Mouse (Mus musculus) forebrain, embryonic 16.5 days (tissue): ENCODE data around the gene 4933402N03Rik. TPM values are rescaled to one million over a fixed set of nuclear protein-coding genes. Genes with fewer than 3 reads are reported as not detected.

Experiments
- ATAC-seq: fragments of 200-750 bp; cut with Nextera tagmentation; 2 replicates; pipeline ENCODE4 v1.8.0; 2017; ENCODE audit warnings: mild to moderate bottlenecking, moderate library complexity
- H3K27ac ChIP-seq: fragments of 300-500 bp; sonication (generic); 2 replicates; pipeline ENCODE4 v1.5.1; 2014; ENCODE audit warnings: low read length, control low read depth
- H3K27me3 ChIP-seq: fragments of 300-500 bp; sonication (generic); replicated peaks from 2 replicates; pipeline ENCODE4 v1.6.1; 2014; ENCODE audit warnings: low read length; ENCODE audit not compliant: control insufficient read depth, insufficient read depth
- H3K36me3 ChIP-seq: fragments of 300-500 bp; sonication (generic); 2 replicates; pipeline ENCODE4 v1.6.1; 2014; ENCODE audit not compliant: control insufficient read depth, insufficient read depth
- H3K4me1 ChIP-seq: fragments of 300-500 bp; sonication (generic); replicated peaks from 2 replicates; pipeline ENCODE4 v1.6.1; 2014; ENCODE audit warnings: low read length; ENCODE audit not compliant: control insufficient read depth, insufficient read depth
- H3K4me2 ChIP-seq: fragments of 300-500 bp; sonication (generic); 2 replicates; pipeline ENCODE4 v1.6.1; 2014; ENCODE audit warnings: mild to moderate bottlenecking, low read length, control low read depth
- H3K4me3 ChIP-seq: fragments of 300-500 bp; sonication (generic); replicated peaks from 2 replicates; pipeline ENCODE4 v1.5.1; 2014; ENCODE audit warnings: mild to moderate bottlenecking, low read length, control low read depth
- H3K9ac ChIP-seq: fragments of 300-500 bp; sonication (generic); replicated peaks from 2 replicates; pipeline ENCODE4 v1.6.1; 2014; ENCODE audit warnings: low read depth, low read length, control low read depth
- H3K9me3 ChIP-seq: fragments of 300-500 bp; sonication (generic); 2 replicates; pipeline ENCODE4 v1.6.1; 2016; ENCODE audit warnings: low read length; ENCODE audit not compliant: control insufficient read depth
- WGBS: fragments of 180-500 bp; shearing (Covaris S2); extraction: QIAGEN DNeasy Blood & Tissue Kit; methylation state at CpG from one replicate; pipeline ENCODE4 v1.1.7; 2014; 5-methylcytosine and 5-hydroxymethylcytosine counted together
- polyA plus RNA-seq: library from polyadenylated mRNA; unstranded; fragments of >200 nt; fragmentation: Nextera tagmentation; extraction: Ambion mirVana; gene quantifications from 2 replicates; pipeline ENCODE4 v1.2.1, GENCODE M21; 2015

Gene 4933402N03Rik
- polyA plus RNA-seq, 1 experiment from 2014 or later, result not detected

GRCm38 (mm10) chr7:131150179-131150578 is 4.1 kb upstream of the 4933402N03Rik start:
- Histone ChIP-seq H3K36me3 (no peaks in the 10 kb centered on the region), H3K4me1 (no peaks in the 10 kb centered on the region), H3K27ac (no peak overlapping the region), H3K27me3 (no peaks in the 10 kb centered on the region), H3K9ac (no peak overlapping the region), H3K4me2 (no peak overlapping the region), H3K4me3 (no peak overlapping the region), H3K9me3 (no peaks in the 10 kb centered on the region)
- ATAC-seq, result no peak
- 77% methylated on average over 3 of the region's 3 CpGs for WGBS

GRCm38 (mm10) chr7:131133181-131133580 is 12.9 kb downstream of the 4933402N03Rik start:
- H3K4me1 ChIP-seq, result no peaks in the 10 kb centered on the region
- H3K9me3 ChIP-seq, result no peaks in the 10 kb centered on the region
- no peak overlapping the region for H3K27ac ChIP-seq
- H3K27me3 ChIP-seq, result no peaks in the 10 kb centered on the region
- no peak overlapping the region for H3K9ac ChIP-seq
- no peaks in the 10 kb centered on the region for H3K36me3 ChIP-seq
- H3K4me2 ChIP-seq, result no peak overlapping the region
- ATAC-seq, result no peak
- H3K4me3 ChIP-seq, result no peak overlapping the region
- 83% methylated on average over 3 of the region's 3 CpGs for WGBS

- WGBS, result 85% methylated on average over 12 of the region's 12 CpGs
- no peak for ATAC-seq
Measured at GRCm38 (mm10) chr7:131130021-131130420, 16.1 kb downstream of the 4933402N03Rik start.

GRCm38 (mm10) chr7:131122210-131122807 is 23.8 kb downstream of the 4933402N03Rik start:
- Histone ChIP-seq H3K4me2 (no peak overlapping the region), H3K36me3 (no peaks in the 10 kb centered on the region), H3K9ac (no peak overlapping the region), H3K4me1 (no peaks in the 10 kb centered on the region), H3K27ac (no peak overlapping the region), H3K27me3 (no peaks in the 10 kb centered on the region), H3K4me3 (no peak overlapping the region), H3K9me3 (no peaks in the 10 kb centered on the region)
- WGBS, result 91% methylated on average over 2 of the region's 2 CpGs
- no peak for ATAC-seq

More at GRCm38 (mm10) chr7:131130021-131130420, 16.1 kb downstream of the 4933402N03Rik start:
- Histone ChIP-seq H3K27me3 (no peaks in the 10 kb centered on the region), H3K27ac (no peak overlapping the region), H3K36me3 (no peaks in the 10 kb centered on the region), H3K9ac (no peak overlapping the region), H3K4me1 (no peaks in the 10 kb centered on the region), H3K4me3 (no peak overlapping the region), H3K9me3 (no peaks in the 10 kb centered on the region), H3K4me2 (no peak overlapping the region)

GRCm38 (mm10) chr7:131114434-131114833 is 31.7 kb downstream of the 4933402N03Rik start:
- Histone ChIP-seq H3K4me1 (no peaks in the 10 kb centered on the region), H3K9me3 (no peaks in the 10 kb centered on the region), H3K9ac (no peak overlapping the region), H3K4me2 (no peak overlapping the region), H3K4me3 (no peak overlapping the region), H3K27ac (no peak overlapping the region), H3K36me3 (no peaks in the 10 kb centered on the region), H3K27me3 (no peaks in the 10 kb centered on the region)
- WGBS, result 87% methylated on average over 2 of the region's 2 CpGs
- ATAC-seq, result no peak

GRCm38 (mm10) chr7:131113676-131114075 is 32.4 kb downstream of the 4933402N03Rik start:
- WGBS, result 70% methylated on average over 6 of the region's 6 CpGs
- H3K4me1 ChIP-seq, result no peaks in the 10 kb centered on the region
- H3K4me3 ChIP-seq, result no peak overlapping the region
- no peaks in the 10 kb centered on the region for H3K36me3 ChIP-seq
- no peak overlapping the region for H3K9ac ChIP-seq
- no peaks in the 10 kb centered on the region for H3K27me3 ChIP-seq
- ATAC-seq, result no peak
- no peak overlapping the region for H3K27ac ChIP-seq
- H3K9me3 ChIP-seq, result no peaks in the 10 kb centered on the region
- no peak overlapping the region for H3K4me2 ChIP-seq

- no peaks in the 10 kb centered on the region for H3K36me3 ChIP-seq
- no peak overlapping the region for H3K9ac ChIP-seq
- ATAC-seq, result no peak
- H3K27ac ChIP-seq, result no peak overlapping the region
- WGBS, result 37% methylated on average over 3 of the region's 3 CpGs
- no peaks in the 10 kb centered on the region for H3K4me1 ChIP-seq
- H3K4me3 ChIP-seq, result no peak overlapping the region
- no peaks in the 10 kb centered on the region for H3K9me3 ChIP-seq
- H3K27me3 ChIP-seq, result no peaks in the 10 kb centered on the region
- H3K4me2 ChIP-seq, result no peak overlapping the region
Measured at GRCm38 (mm10) chr7:131112486-131112885, 33.6 kb downstream of the 4933402N03Rik start.

Other genes with a start within 250 kb of the 4933402N03Rik start
- 20.4 and 27.9 TPM in 2 replicates for gene Htra1, start 210.2 kb downstream of the 4933402N03Rik start, polyA plus RNA-seq
- not detected in 2 replicates for gene Dmbt1, start 114.3 kb downstream of the 4933402N03Rik start, polyA plus RNA-seq
- not detected in 2 replicates for gene 5430419D17Rik, start 28.1 kb upstream of the 4933402N03Rik start, polyA plus RNA-seq
- gene Cuzd1, start 176.0 kb upstream of the 4933402N03Rik start, polyA plus RNA-seq, result not detected in 2 replicates
- not detected in 2 replicates for gene Fam24b, start 183.2 kb upstream of the 4933402N03Rik start, polyA plus RNA-seq
- not detected in 2 replicates for gene Fam24a, start 187.6 kb upstream of the 4933402N03Rik start, polyA plus RNA-seq
- 21.2 and 26.1 TPM in 2 replicates for gene 2310057M21Rik, start 216.4 kb upstream of the 4933402N03Rik start, polyA plus RNA-seq
- gene Pstk, start 224.8 kb upstream of the 4933402N03Rik start, polyA plus RNA-seq, result 35.3 and 38.3 TPM in 2 replicates